Mouse (Mus musculus): ENCODE data around the gene H2-Oa.

H2-Oa gene

GRCm38 (mm10) chr17:34101185-34101584 is 9.0 kb downstream of the H2-Oa start:
- DNase-seq (ENCODE audit: low spot score in 2 of 2): no peak

GRCm38 (mm10) chr17:34101604-34102032 is 9.5 kb downstream of the H2-Oa start:
- peak; percentile 90 to 97 for DNase-seq (ENCODE audit: low spot score in 2 of 2)

GRCm38 (mm10) chr17:34102831-34103230 is 10.7 kb downstream of the H2-Oa start:
- no peak for DNase-seq (ENCODE audit: low spot score in 2 of 2)

GRCm38 (mm10) chr17:34104804-34105203 is 12.7 kb downstream of the H2-Oa start:
- DNase-seq (ENCODE audit: low spot score in 2 of 2): no peak

- no peak for DNase-seq (ENCODE audit: low spot score in 2 of 2)
Measured at GRCm38 (mm10) chr17:34106555-34106954, 14.4 kb downstream of the H2-Oa start.

GRCm38 (mm10) chr17:34107109-34107867 is 15.1 kb downstream of the H2-Oa start:
- no peak for DNase-seq (ENCODE audit: low spot score in 2 of 2)

GRCm38 (mm10) chr17:34108460-34108859 is 16.3 kb downstream of the H2-Oa start:
- DNase-seq (ENCODE audit: low spot score in 2 of 2): no peak

GRCm38 (mm10) chr17:34109038-34109805 is 17.1 kb downstream of the H2-Oa start:
- no peak for DNase-seq (ENCODE audit: low spot score in 2 of 2)

- no peak for DNase-seq (ENCODE audit: low spot score in 2 of 2)
Measured at GRCm38 (mm10) chr17:34109806-34110195, 17.7 kb downstream of the H2-Oa start.

- no peak for DNase-seq (ENCODE audit: low spot score in 2 of 2)
Measured at GRCm38 (mm10) chr17:34110309-34110708, 18.2 kb downstream of the H2-Oa start.

- no peak for DNase-seq (ENCODE audit: low spot score in 2 of 2)
Measured at GRCm38 (mm10) chr17:34114114-34114513, 22.0 kb downstream of the H2-Oa start.

- no peak for DNase-seq (ENCODE audit: low spot score in 2 of 2)
Measured at GRCm38 (mm10) chr17:34116736-34117370, 24.7 kb downstream of the H2-Oa start.

- no peak for DNase-seq (ENCODE audit: low spot score in 2 of 2)
Measured at GRCm38 (mm10) chr17:34117421-34118112, 25.4 kb downstream of the H2-Oa start.

GRCm38 (mm10) chr17:34118113-34118872 is 26.2 kb downstream of the H2-Oa start:
- DNase-seq (ENCODE audit: low spot score in 2 of 2): peak in 1 of 2 experiments; percentile 54

GRCm38 (mm10) chr17:34118873-34119248 is 26.7 kb downstream of the H2-Oa start:
- no peak for DNase-seq (ENCODE audit: low spot score in 2 of 2)

- DNase-seq (ENCODE audit: low spot score in 2 of 2): peak; percentile 97 to 98
Measured at GRCm38 (mm10) chr17:34119249-34120179, 27.4 kb downstream of the H2-Oa start, which contains the start of gene H2-DMa. Gene H2-DMa (plus strand): TSS chr17:34119541.

- DNase-seq (ENCODE audit: low spot score in 2 of 2): peak; percentile 66 to 75
Measured at GRCm38 (mm10) chr17:34120180-34120723, 28.1 kb downstream of the H2-Oa start.

GRCm38 (mm10) chr17:34120814-34121171 is 28.7 kb downstream of the H2-Oa start:
- peak; percentile 76 to 81 for DNase-seq (ENCODE audit: low spot score in 2 of 2)

- DNase-seq (ENCODE audit: low spot score in 2 of 2): peak; percentile 34 to 43
Measured at GRCm38 (mm10) chr17:34121172-34121878, 29.2 kb downstream of the H2-Oa start.
